19 mouse cellular contexts compared by ENCODE assay signal in genomic region chr4:148395198-148395597, GRCm38 (mm10). TPM values are rescaled to one million over a fixed set of nuclear protein-coding genes. Genes with fewer than 3 reads are reported as not detected.
A peak's percentile ranks its signal among the peaks of the same experiment; 100 is the strongest.
DNase-seq lines count a peak whose midpoint lies in the region; ATAC-seq and TF ChIP-seq lines count a peak whose summit lies in the region.
"Had no signal": no experiment of that assay in that cellular context is flagged by ENCODE, and none has a peak within 500 bp of the region (broad histone marks: within the 10 kb centered on the region; RNA-seq: fewer than 3 reads in every experiment).

No protein-coding gene starts in this region.

- H3K27ac ChIP-seq in hindbrain, postnatal 0 days, result no peak overlapping the region
- H3K27ac ChIP-seq in hindbrain, embryonic 12.5 days, result no peak overlapping the region
- H3K27ac ChIP-seq in limb, embryonic 10.5 days, result peak overlapping the region; percentile 69; the same call in 1 of the 2 replicates
- H3K27ac ChIP-seq: embryonic facial prominence, embryonic 13.5 days; forebrain, embryonic 15.5 days; heart, embryonic 10.5 days; intestine, embryonic 15.5 days had no signal

- 39% methylated on average over 7 of the region's 7 CpGs for WGBS in hindbrain, postnatal 0 days
- 44% methylated on average over 7 of the region's 7 CpGs for WGBS in hindbrain, embryonic 12.5 days
- WGBS in limb, embryonic 10.5 days, result 43% methylated on average over 7 of the region's 7 CpGs

- no peak for TF ChIP-seq POLR2A in brain, embryonic 14.5 days (IDR thresholded peaks at IDR 0.05; ENCODE audit: borderline replicate concordance, extremely low read depth, insufficient read depth, insufficient read length, poor library complexity, severe bottlenecking)

- H3K27me3 ChIP-seq in hindbrain, postnatal 0 days (ENCODE audit: insufficient read depth, low read length), result no peaks in the 10 kb centered on the region
- H3K27me3 ChIP-seq in hindbrain, embryonic 12.5 days, result 0 out of 2 replicates have a peak, but pooled peaks cover 2% of the 10 kb centered on the region
- H3K27me3 ChIP-seq in limb, embryonic 10.5 days (ENCODE audit: low read depth, poor library complexity, severe bottlenecking), result peaks cover 8% of the 10 kb centered on the region; the same call in 1 of the 2 replicates
- H3K27me3 ChIP-seq: forebrain, embryonic 15.5 days; intestine, embryonic 15.5 days; Patski had no signal

- no peak for ATAC-seq in hindbrain, postnatal 0 days
- ATAC-seq in hindbrain, embryonic 12.5 days (ENCODE audit: low FRiP score), result no peak
- ATAC-seq: activated CD4-positive, CD25-positive, alpha-beta regulatory T cell, adult 4 months; forebrain, embryonic 15.5 days; intestine, embryonic 15.5 days; Patski had no signal

- H3K9ac ChIP-seq in hindbrain, postnatal 0 days (replicated peaks; ENCODE audit: low read length), result no peak overlapping the region
- no peak overlapping the region for H3K9ac ChIP-seq in hindbrain, embryonic 12.5 days
- H3K9ac ChIP-seq: embryonic facial prominence, embryonic 13.5 days; forebrain, embryonic 15.5 days; intestine, embryonic 15.5 days had no signal

- H3K36me3 ChIP-seq in hindbrain, postnatal 0 days (ENCODE audit: insufficient read depth, low read length), result no peaks in the 10 kb centered on the region
- no peaks in the 10 kb centered on the region for H3K36me3 ChIP-seq in hindbrain, embryonic 12.5 days
- H3K36me3 ChIP-seq in limb, embryonic 10.5 days, result no peaks in the 10 kb centered on the region
- H3K36me3 ChIP-seq: embryonic facial prominence, embryonic 13.5 days; forebrain, embryonic 15.5 days; heart, embryonic 10.5 days; intestine, embryonic 15.5 days had no signal

- H3K4me3 ChIP-seq in hindbrain, postnatal 0 days (ENCODE audit: low read length), result no peak overlapping the region
- H3K4me3 ChIP-seq in hindbrain, embryonic 12.5 days, result no peak overlapping the region
- H3K4me3 ChIP-seq in limb, embryonic 10.5 days, result 0 out of 2 replicates have a peak overlapping the region, but pooled peaks have one; percentile 4
- H3K4me3 ChIP-seq: embryonic facial prominence, embryonic 13.5 days; forebrain, embryonic 15.5 days; heart, embryonic 10.5 days; intestine, embryonic 15.5 days had no signal

- H3K4me1 ChIP-seq in hindbrain, postnatal 0 days (ENCODE audit: insufficient read depth, low read length), result peaks cover 21% of the 10 kb centered on the region
- H3K4me1 ChIP-seq in hindbrain, embryonic 12.5 days, result peaks cover 60% of the 10 kb centered on the region
- H3K4me1 ChIP-seq in limb, embryonic 10.5 days, result peaks cover 74% of the 10 kb centered on the region
- H3K4me1 ChIP-seq: embryonic facial prominence, embryonic 13.5 days; intestine, embryonic 15.5 days had no signal

- no peak for TF ChIP-seq CTCF in hindbrain, postnatal 0 days (IDR thresholded peaks at IDR 0.05; ENCODE audit: low read depth)
- no peak for TF ChIP-seq CTCF in brain, embryonic 14.5 days (IDR thresholded peaks at IDR 0.05; ENCODE audit: borderline replicate concordance, extremely low read depth, insufficient read depth, insufficient read length)

- H3K4me2 ChIP-seq in hindbrain, postnatal 0 days (ENCODE audit: low read depth, low read length), result no peak overlapping the region
- H3K4me2 ChIP-seq in hindbrain, embryonic 12.5 days (replicated peaks), result no peak overlapping the region
- H3K4me2 ChIP-seq: embryonic facial prominence, embryonic 13.5 days; forebrain, embryonic 15.5 days; intestine, embryonic 15.5 days had no signal

- peak; percentile 59 for DNase-seq in embryo, embryonic 11 days
- DNase-seq in embryo, embryonic 9.5 days (ENCODE audit: extremely low spot score), result no peak
- DNase-seq in hindbrain, postnatal 0 days (ENCODE audit: low spot score), result peak; percentile 18
- peak; percentile 51 for DNase-seq in brain, embryonic 14.5 days (ENCODE audit: low read depth)
- DNase-seq in limb, embryonic 10.5 days (ENCODE audit: low spot score), result peak; percentile 73
- DNase-seq in spleen, postnatal 4 days (ENCODE audit: low spot score in 2 of 2), result no peak
- DNase-seq: adrenal gland, postnatal 25 days; gastrocnemius, postnatal 10 days; heart, adult 18-20 months; heart, postnatal 10 days; heart, postnatal 4 days; kidney, adult 18-20 months had no signal

- no peaks in the 10 kb centered on the region for H3K9me3 ChIP-seq in hindbrain, postnatal 0 days (ENCODE audit: low read length)
- no peaks in the 10 kb centered on the region for H3K9me3 ChIP-seq in hindbrain, embryonic 12.5 days (replicated peaks)
- no peaks in the 10 kb centered on the region for H3K9me3 ChIP-seq in limb, embryonic 10.5 days (replicated peaks)
- H3K9me3 ChIP-seq: embryonic facial prominence, embryonic 13.5 days; forebrain, embryonic 15.5 days; heart, embryonic 10.5 days; intestine, embryonic 15.5 days had no signal

RNA-seq across cellular contexts. Expression of gene Ubiad1, which starts 49.4 kb away (rescaled TPM):
- 22.2 and 25.8 TPM in 2 replicates for total RNA-seq in hindbrain, postnatal 0 days (2014; rRNA removed)
- polyA plus RNA-seq in hindbrain, postnatal 0 days (2015; fragmentation: Nextera tagmentation; extraction: Ambion mirVana), result 12.8 and 13.1 TPM in 2 replicates
- 20.4 and 22.2 TPM in 2 replicates for polyA plus RNA-seq in hindbrain, embryonic 12.5 days (2016; fragmentation: Nextera tagmentation; extraction: Ambion mirVana)
- polyA plus RNA-seq in brain, embryonic 14.5 days (2012; rRNA removed), result 15.8 and 16.7 TPM in 2 replicates
- polyA plus RNA-seq in limb, embryonic 10.5 days (2016; fragmentation: Nextera tagmentation; extraction: Ambion mirVana), result 25.9 and 26.4 TPM in 2 replicates

RNA-seq across cellular contexts. Expression of gene Mtor, which starts 53.2 kb away (rescaled TPM):
- 56.0 and 58.2 TPM in 2 replicates for total RNA-seq in hindbrain, postnatal 0 days (2014; rRNA removed)
- 29.2 and 29.9 TPM in 2 replicates for polyA plus RNA-seq in hindbrain, postnatal 0 days (2015; fragmentation: Nextera tagmentation; extraction: Ambion mirVana)
- polyA plus RNA-seq in hindbrain, embryonic 12.5 days (2016; fragmentation: Nextera tagmentation; extraction: Ambion mirVana), result 30.2 and 31.9 TPM in 2 replicates
- 27.0 and 41.1 TPM in 2 replicates for polyA plus RNA-seq in brain, embryonic 14.5 days (2012; rRNA removed)
- polyA plus RNA-seq in limb, embryonic 10.5 days (2016; fragmentation: Nextera tagmentation; extraction: Ambion mirVana), result 20.6 and 22.3 TPM in 2 replicates

Comparison
In these comparisons a context has a peak if more than half of its experiments do, and no peak if none do; other contexts are left out.
1. DNase-seq: peak in embryo, embryonic 11 days (single experiment), hindbrain, postnatal 0 days (single experiment), brain, embryonic 14.5 days (single experiment) and limb, embryonic 10.5 days (single experiment); none in embryo, embryonic 9.5 days (single experiment) and spleen, postnatal 4 days (0 of 2).